20 mouse cellular contexts compared by ENCODE assay signal in genomic region chr4:109229766-109230279, GRCm38 (mm10). TPM values are rescaled to one million over a fixed set of nuclear protein-coding genes. Genes with fewer than 3 reads are reported as not detected.
A peak's percentile ranks its signal among the peaks of the same experiment; 100 is the strongest.
DNase-seq lines count a peak whose midpoint lies in the region; ATAC-seq and TF ChIP-seq lines count a peak whose summit lies in the region.
"Had no signal": no experiment of that assay in that cellular context is flagged by ENCODE, and none has a peak within 500 bp of the region (broad histone marks: within the 10 kb centered on the region; RNA-seq: fewer than 3 reads in every experiment).

No protein-coding gene starts in this region.

- DNase-seq in kidney, postnatal 0 days (ENCODE audit: low spot score): peak; percentile 86
- no peak for DNase-seq in kidney, adult 11 months
- DNase-seq in CD4-positive, CD25-positive, alpha-beta regulatory T cell, adult 2 months (ENCODE audit: low read depth, low spot score): peak; percentile 72
- peak; percentile 58 for DNase-seq in thymus, postnatal 0 days (ENCODE audit: low spot score)
- no peak for DNase-seq in adrenal gland, postnatal 36 days
- no peak for DNase-seq in lung, postnatal 14 days
- DNase-seq: cerebellum, adult 8-10 months; gastrocnemius, postnatal 10 days; heart, adult 11 months; kidney, adult 8-10 months; liver, embryonic 13.5 days had no signal

- H3K4me2 ChIP-seq in kidney, postnatal 0 days (ENCODE audit: low read length): no peak overlapping the region
- H3K4me2 ChIP-seq: heart, embryonic 13.5 days; hindbrain, embryonic 15.5 days; liver, embryonic 13.5 days had no signal

- no peak overlapping the region for H3K9ac ChIP-seq in kidney, postnatal 0 days (ENCODE audit: low read depth, low read length)
- H3K9ac ChIP-seq: heart, embryonic 13.5 days; hindbrain, embryonic 15.5 days; liver, embryonic 13.5 days had no signal

- ATAC-seq in kidney, postnatal 0 days (replicated peaks; ENCODE audit: low FRiP score, low read depth): peak; percentile 49; the same call in 1 of the 2 replicates
- peak; percentile 90 for ATAC-seq in activated CD4-positive, CD25-positive, alpha-beta regulatory T cell, adult 4 months
- no peak for ATAC-seq in megakaryocyte-erythroid progenitor cell, adult 5-6 weeks (replicated peaks; ENCODE audit: low FRiP score, low TSS enrichment, poor library complexity, severe bottlenecking)
- ATAC-seq: lung, postnatal 0 days had no signal

- no peaks in the 10 kb centered on the region for H3K9me3 ChIP-seq in kidney, postnatal 0 days (replicated peaks; ENCODE audit: low read length)
- H3K9me3 ChIP-seq: forebrain, embryonic 10.5 days; G1E; heart, embryonic 13.5 days; hindbrain, embryonic 15.5 days; liver, embryonic 13.5 days had no signal

- 8% methylated on average over 7 of the region's 7 CpGs for WGBS in kidney, postnatal 0 days

- no peak overlapping the region for H3K27ac ChIP-seq in kidney, postnatal 0 days
- H3K27ac ChIP-seq: forebrain, embryonic 10.5 days; heart, embryonic 13.5 days; hindbrain, embryonic 15.5 days; liver, embryonic 13.5 days had no signal

- no peaks in the 10 kb centered on the region for H3K27me3 ChIP-seq in kidney, postnatal 0 days (ENCODE audit: insufficient read depth, low read length)
- H3K27me3 ChIP-seq: heart, embryonic 13.5 days; hindbrain, embryonic 15.5 days; liver, embryonic 13.5 days had no signal

- no peaks in the 10 kb centered on the region for H3K4me1 ChIP-seq in kidney, postnatal 0 days (replicated peaks; ENCODE audit: insufficient read depth, low read length)
- H3K4me1 ChIP-seq: liver, embryonic 13.5 days had no signal

- H3K36me3 ChIP-seq in kidney, postnatal 0 days (ENCODE audit: insufficient read depth, low read length): no peaks in the 10 kb centered on the region
- H3K36me3 ChIP-seq: forebrain, embryonic 10.5 days; G1E; heart, embryonic 13.5 days; hindbrain, embryonic 15.5 days; liver, embryonic 13.5 days had no signal

- no peak overlapping the region for H3K4me3 ChIP-seq in kidney, postnatal 0 days (replicated peaks; ENCODE audit: low read depth, low read length)
- H3K4me3 ChIP-seq: forebrain, embryonic 10.5 days; heart, embryonic 13.5 days; hindbrain, embryonic 15.5 days; liver, embryonic 13.5 days had no signal

- no peak for TF ChIP-seq CTCF in kidney, postnatal 0 days (IDR thresholded peaks at IDR 0.05; ENCODE audit: low read depth)

RNA-seq across cellular contexts. Expression of gene Calr4, which starts 4.5 kb away (rescaled TPM):
- polyA plus RNA-seq in kidney, postnatal 0 days (2015; fragmentation: Nextera tagmentation; extraction: Ambion mirVana): 0.12 and 0.36 TPM in 2 replicates
- not detected for polyA plus RNA-seq in activated CD4-positive, CD25-positive, alpha-beta regulatory T cell, adult 4 months (2017; shearing (Covaris generic))
- 0.09 and 0.13 TPM in 2 replicates for polyA plus RNA-seq in thymus, postnatal 0 days (2015; fragmentation: Nextera tagmentation; extraction: Ambion mirVana)
- total RNA-seq in adrenal gland, postnatal 36 days (2021): 1 to 10 TPM in 1 of 2 experiments, under 1 TPM in 1; 0.79 to 1.1 TPM
- 0.81 TPM in 1 of 2 replicates, not detected in the other for total RNA-seq in megakaryocyte-erythroid progenitor cell, adult 5-6 weeks (2014; fragmentation: Nextera tagmentation)
- total RNA-seq in megakaryocyte-erythroid progenitor cell, adult 5-6 weeks (2017): not detected in 2 replicates
- total RNA-seq: G1E; gastrocnemius, postnatal 10 days; megakaryocyte progenitor cell, adult 5-6 weeks had no signal
- polyA plus RNA-seq: limb, embryonic 11.5 days; liver, embryonic 13.5 days had no signal

RNA-seq across cellular contexts. Expression of gene Osbpl9, which starts 27.8 kb away (rescaled TPM):
- polyA plus RNA-seq in kidney, postnatal 0 days (2015; fragmentation: Nextera tagmentation; extraction: Ambion mirVana): 78.6 and 81.0 TPM in 2 replicates
- 10 to 100 TPM; 76.5 to 80.8 TPM for polyA plus RNA-seq in activated CD4-positive, CD25-positive, alpha-beta regulatory T cell, adult 4 months (2017; shearing (Covaris generic))
- 64.4 and 65.7 TPM in 2 replicates for polyA plus RNA-seq in thymus, postnatal 0 days (2015; fragmentation: Nextera tagmentation; extraction: Ambion mirVana)
- total RNA-seq in adrenal gland, postnatal 36 days (2021): 100 to 1,000 TPM; 121 to 164 TPM
- 40.5 and 45.0 TPM in 2 replicates for total RNA-seq in megakaryocyte-erythroid progenitor cell, adult 5-6 weeks (2014; fragmentation: Nextera tagmentation)
- total RNA-seq in megakaryocyte-erythroid progenitor cell, adult 5-6 weeks (2017): 42.8 and 57.6 TPM in 2 replicates

RNA-seq across cellular contexts. Expression of gene Eps15, which starts 50.2 kb away (rescaled TPM):
- 26.6 and 30.5 TPM in 2 replicates for polyA plus RNA-seq in kidney, postnatal 0 days (2015; fragmentation: Nextera tagmentation; extraction: Ambion mirVana)
- 10 to 100 TPM; 66.5 to 83.3 TPM for polyA plus RNA-seq in activated CD4-positive, CD25-positive, alpha-beta regulatory T cell, adult 4 months (2017; shearing (Covaris generic))
- polyA plus RNA-seq in thymus, postnatal 0 days (2015; fragmentation: Nextera tagmentation; extraction: Ambion mirVana): 49.2 and 53.7 TPM in 2 replicates
- total RNA-seq in adrenal gland, postnatal 36 days (2021): 10 to 100 TPM; 75.6 to 91.0 TPM
- 149 and 169 TPM in 2 replicates for total RNA-seq in megakaryocyte-erythroid progenitor cell, adult 5-6 weeks (2014; fragmentation: Nextera tagmentation)
- total RNA-seq in megakaryocyte-erythroid progenitor cell, adult 5-6 weeks (2017): 80.8 and 99.9 TPM in 2 replicates

Comparison
In these comparisons a context has a peak if more than half of its experiments do, and no peak if none do; other contexts are left out.
1. DNase-seq: peak in kidney, postnatal 0 days (single experiment), CD4-positive, CD25-positive, alpha-beta regulatory T cell, adult 2 months (single experiment) and thymus, postnatal 0 days (single experiment); none in kidney, adult 11 months (single experiment), adrenal gland, postnatal 36 days (0 of 2) and lung, postnatal 14 days (single experiment).